Mouse (Mus musculus) heart, embryonic 14.5 days (tissue): ENCODE measurements around the gene Drc3. TPM values are rescaled to one million over a fixed set of nuclear protein-coding genes. Genes with fewer than 3 reads are reported as not detected.

Experiments used
- ATAC-seq: fragments of 200-750 bp; cut with Nextera tagmentation; 2 replicates; pipeline ENCODE4 v1.8.0; 2017; ENCODE audit warnings: low read depth, moderate TSS enrichment; ENCODE audit not compliant: insufficient number of reproducible peaks, insufficient read depth, low FRiP score
- H3K27ac ChIP-seq, 2 experiments: fragments of 200-500 bp in 1 of 2; fragments of 300-500 bp in 1 of 2; sonication (generic) in 1 of 2; replicated peaks in 1 of 2; 2 replicates each; pipeline ENCODE4 v1.5.1; 2012 to 2014; ENCODE audit warnings: low read depth in 2 of 2, low read length in 2 of 2, control low read depth in 1 of 2, mild to moderate bottlenecking in 1 of 2, mixed read lengths in 1 of 2; ENCODE audit not compliant: control insufficient read depth in 1 of 2, insufficient read depth in 1 of 2
- H3K27me3 ChIP-seq: fragments of 300-500 bp; sonication (generic); 2 replicates; pipeline ENCODE4 v1.6.1; 2014; ENCODE audit warnings: mild to moderate bottlenecking, low read length, control low read depth; ENCODE audit not compliant: control insufficient read depth, insufficient read depth
- H3K36me3 ChIP-seq: fragments of 300-500 bp; sonication (generic); 2 replicates; pipeline ENCODE4 v1.6.1; 2014; ENCODE audit warnings: mild to moderate bottlenecking, control low read depth, low read length, mixed read lengths; ENCODE audit not compliant: control insufficient read depth, insufficient read depth
- H3K4me1 ChIP-seq, 2 experiments: fragments of 200-500 bp in 1 of 2; fragments of 300-500 bp in 1 of 2; sonication (generic) in 1 of 2; 2 replicates each; pipeline ENCODE4 v1.6.1; 2012 to 2014; ENCODE audit warnings: low read length in 2 of 2, control low read depth in 1 of 2, mixed read lengths in 1 of 2; ENCODE audit not compliant: control insufficient read depth in 2 of 2, insufficient read depth in 2 of 2
- H3K4me2 ChIP-seq: fragments of 300-500 bp; sonication (generic); 2 replicates; pipeline ENCODE4 v1.6.1; 2014; ENCODE audit warnings: mild to moderate bottlenecking, low read length
- H3K4me3 ChIP-seq, 2 experiments: fragments of 200-500 bp in 1 of 2; fragments of 300-500 bp in 1 of 2; sonication (generic) in 1 of 2; 2 replicates each; pipeline ENCODE4 v1.5.1; 2012 to 2014; ENCODE audit warnings: low read length in 2 of 2, mild to moderate bottlenecking in 2 of 2, control low read depth in 1 of 2, low read depth in 1 of 2, moderate library complexity in 1 of 2; ENCODE audit not compliant: control insufficient read depth in 1 of 2, insufficient read depth in 1 of 2
- H3K9ac ChIP-seq: fragments of 300-500 bp; sonication (generic); 2 replicates; pipeline ENCODE4 v1.6.1; 2014; ENCODE audit warnings: mild to moderate bottlenecking, low read length
- H3K9me3 ChIP-seq: fragments of 300-500 bp; sonication (generic); 2 replicates; pipeline ENCODE4 v1.6.1; 2016; ENCODE audit warnings: low read length, control low read depth; ENCODE audit not compliant: control insufficient read depth
- WGBS: fragments of 180-500 bp; shearing (Covaris S2); extraction: QIAGEN DNeasy Blood & Tissue Kit; methylation state at CpG from one replicate; pipeline ENCODE4 v1.1.7; 2014; 5-methylcytosine and 5-hydroxymethylcytosine counted together
- polyA plus RNA-seq: library from polyadenylated mRNA; unstranded; fragments of >200 nt; fragmentation: Nextera tagmentation; extraction: Ambion mirVana; gene quantifications from 2 replicates; pipeline ENCODE4 v1.2.1, GENCODE M21; 2014

Drc3 gene
- polyA plus RNA-seq, 1 experiment from 2014 or later: 3.3 TPM

- Histone ChIP-seq H3K36me3 (no peaks in the 10 kb centered on the region), H3K9me3 (no peaks in the 10 kb centered on the region), H3K9ac (no peak overlapping the region), H3K27me3 (no peaks in the 10 kb centered on the region), H3K4me1 (peaks cover 8 to 41% of the 10 kb centered on the region in 2 experiments), H3K4me3 (no peak overlapping the region), H3K4me2 (no peak overlapping the region), H3K27ac (no peak overlapping the region; a peak in 1 of 4 replicates)
- no peak for ATAC-seq
- 73% methylated on average over 8 of the region's 8 CpGs for WGBS
Measured at GRCm38 (mm10) chr11:60320426-60321037, 32.6 kb upstream of the Drc3 start.

GRCm38 (mm10) chr11:60321438-60321837 lies 31.7 kb upstream of the Drc3 start:
- Histone ChIP-seq H3K36me3 (no peaks in the 10 kb centered on the region), H3K9me3 (no peaks in the 10 kb centered on the region), H3K27me3 (no peaks in the 10 kb centered on the region), H3K4me3 (no peak overlapping the region), H3K4me2 (no peak overlapping the region), H3K4me1 (peaks cover 8 to 41% of the 10 kb centered on the region in 2 experiments), H3K27ac (peak overlapping the region in 1 of 2 experiments; percentile 62; a peak in 1 of 4 replicates), H3K9ac (0 out of 2 replicates have a peak overlapping the region, but pooled peaks have one; percentile 46)
- no peak for ATAC-seq
- WGBS: 41% methylated on average over 2 of the region's 2 CpGs

- Histone ChIP-seq H3K4me1 (peaks cover 4 to 28% of the 10 kb centered on the region in 2 experiments), H3K27ac (no peak overlapping the region), H3K4me2 (no peak overlapping the region), H3K36me3 (no peaks in the 10 kb centered on the region), H3K4me3 (no peak overlapping the region), H3K27me3 (no peaks in the 10 kb centered on the region), H3K9ac (no peak overlapping the region), H3K9me3 (no peaks in the 10 kb centered on the region)
- no peak for ATAC-seq
Measured at GRCm38 (mm10) chr11:60323731-60324130, 29.4 kb upstream of the Drc3 start.

- peaks cover 9 to 15% of the 10 kb centered on the region in 2 experiments for H3K4me1 ChIP-seq
- no peak overlapping the region for H3K27ac ChIP-seq
- no peak overlapping the region for H3K9ac ChIP-seq
- H3K27me3 ChIP-seq: no peaks in the 10 kb centered on the region
- no peaks in the 10 kb centered on the region for H3K9me3 ChIP-seq
- 83% methylated on average over 4 of the region's 4 CpGs for WGBS
- no peak overlapping the region for H3K4me2 ChIP-seq
- no peak for ATAC-seq
- no peak overlapping the region for H3K4me3 ChIP-seq
- H3K36me3 ChIP-seq: no peaks in the 10 kb centered on the region
Measured at GRCm38 (mm10) chr11:60330551-60330950, 22.6 kb upstream of the Drc3 start.

- ATAC-seq: no peak
- H3K4me1 ChIP-seq: peaks cover 9 to 15% of the 10 kb centered on the region in 2 experiments
- H3K9ac ChIP-seq: no peak overlapping the region
- 79% methylated on average over 5 of the region's 5 CpGs for WGBS
- H3K9me3 ChIP-seq: no peaks in the 10 kb centered on the region
- peak overlapping the region in 1 of 2 experiments; percentile 31; a peak in 1 of 4 replicates for H3K27ac ChIP-seq
- no peaks in the 10 kb centered on the region for H3K36me3 ChIP-seq
- H3K4me3 ChIP-seq: no peak overlapping the region
- H3K27me3 ChIP-seq: no peaks in the 10 kb centered on the region
- no peak overlapping the region for H3K4me2 ChIP-seq
Measured at GRCm38 (mm10) chr11:60333461-60333860, 19.7 kb upstream of the Drc3 start.

- ATAC-seq: no peak
- H3K4me1 ChIP-seq: peaks cover 9 to 15% of the 10 kb centered on the region in 2 experiments
- no peaks in the 10 kb centered on the region for H3K27me3 ChIP-seq
- no peaks in the 10 kb centered on the region for H3K36me3 ChIP-seq
- H3K27ac ChIP-seq: peak overlapping the region in 1 of 2 experiments; percentile 31; a peak in 2 of 4 replicates
- H3K4me3 ChIP-seq: no peak overlapping the region
- no peaks in the 10 kb centered on the region for H3K9me3 ChIP-seq
- H3K4me2 ChIP-seq: no peak overlapping the region
- 60% methylated on average over 3 of the region's 3 CpGs for WGBS
- H3K9ac ChIP-seq: no peak overlapping the region
Measured at GRCm38 (mm10) chr11:60334124-60334523, 19.0 kb upstream of the Drc3 start.

- no peak overlapping the region for H3K27ac ChIP-seq
Measured at GRCm38 (mm10) chr11:60335771-60336170, 17.4 kb upstream of the Drc3 start.

DNA sequence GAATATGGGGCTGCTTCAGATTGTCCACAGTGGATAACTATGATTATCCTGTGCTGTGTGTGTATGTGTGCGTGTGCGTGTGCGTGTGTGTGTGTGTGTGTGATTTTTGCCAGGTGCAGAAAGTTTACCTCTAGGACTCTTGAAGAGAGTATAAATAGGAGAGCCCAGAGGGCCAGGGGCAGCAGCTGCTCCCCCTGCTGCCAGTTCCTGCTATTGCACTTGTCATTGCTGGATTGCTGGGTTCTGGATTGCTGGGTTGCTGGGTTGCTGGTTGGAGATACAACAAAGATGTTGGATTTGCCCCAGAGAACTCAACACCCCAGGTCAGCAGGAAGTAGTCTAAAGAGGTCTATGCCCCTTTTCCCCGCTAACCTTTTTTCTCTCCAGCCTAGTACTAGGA lies 14.8 kb upstream of the Drc3 start:
- 72% methylated on average over 4 of the region's 4 CpGs for WGBS

More at GRCm38 (mm10) chr11:60335771-60336170, 17.4 kb upstream of the Drc3 start:
- H3K4me3 ChIP-seq: no peak overlapping the region
- no peaks in the 10 kb centered on the region for H3K9me3 ChIP-seq
- peaks cover 9 to 15% of the 10 kb centered on the region in 2 experiments for H3K4me1 ChIP-seq
- WGBS: 89% methylated on average over 2 of the region's 2 CpGs
- ATAC-seq: no peak
- no peak overlapping the region for H3K4me2 ChIP-seq
- H3K36me3 ChIP-seq: no peaks in the 10 kb centered on the region
- no peaks in the 10 kb centered on the region for H3K27me3 ChIP-seq
- no peak overlapping the region for H3K9ac ChIP-seq

More for the DNA sequence above, 14.8 kb upstream of the Drc3 start:
- Histone ChIP-seq H3K9ac (no peak overlapping the region), H3K9me3 (no peaks in the 10 kb centered on the region), H3K27ac (no peak overlapping the region), H3K36me3 (no peaks in the 10 kb centered on the region), H3K4me3 (no peak overlapping the region), H3K4me2 (no peak overlapping the region), H3K4me1 (peaks cover 9 to 11% of the 10 kb centered on the region in 2 experiments), H3K27me3 (no peaks in the 10 kb centered on the region)
- ATAC-seq: no peak
